Mouse (Mus musculus): Measurements from ENCODE around the gene Otos. TPM values are rescaled to one million over a fixed set of nuclear protein-coding genes. Genes with fewer than 3 reads are reported as not detected.

Otos gene
- polyA plus RNA-seq (2012; rRNA removed) = 0.30 TPM in 1 of 2 replicates, not detected in the other

DNA sequence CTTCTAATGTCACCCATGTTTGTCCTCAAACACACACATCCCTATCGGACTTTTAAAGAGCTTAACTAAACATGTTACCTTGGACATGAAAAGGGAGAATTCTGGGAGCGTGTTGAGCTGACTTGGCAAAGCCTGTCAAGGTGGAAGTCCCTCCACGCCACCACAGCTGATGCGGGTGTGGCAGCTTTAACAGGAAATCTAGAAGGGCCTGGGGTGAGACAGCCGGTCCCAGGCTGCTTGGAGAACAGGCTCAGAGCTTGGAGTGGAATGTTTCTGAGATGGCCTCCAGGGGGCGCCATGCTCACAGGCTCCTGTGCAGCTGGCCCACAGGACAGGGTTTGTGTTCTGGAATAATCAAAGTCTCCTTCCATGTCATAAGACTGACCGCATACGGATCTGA, at the start of gene Otos:
TSS of gene Otos (minus strand) at position 169 of the 400 bp plus-strand sequence.

DNA sequence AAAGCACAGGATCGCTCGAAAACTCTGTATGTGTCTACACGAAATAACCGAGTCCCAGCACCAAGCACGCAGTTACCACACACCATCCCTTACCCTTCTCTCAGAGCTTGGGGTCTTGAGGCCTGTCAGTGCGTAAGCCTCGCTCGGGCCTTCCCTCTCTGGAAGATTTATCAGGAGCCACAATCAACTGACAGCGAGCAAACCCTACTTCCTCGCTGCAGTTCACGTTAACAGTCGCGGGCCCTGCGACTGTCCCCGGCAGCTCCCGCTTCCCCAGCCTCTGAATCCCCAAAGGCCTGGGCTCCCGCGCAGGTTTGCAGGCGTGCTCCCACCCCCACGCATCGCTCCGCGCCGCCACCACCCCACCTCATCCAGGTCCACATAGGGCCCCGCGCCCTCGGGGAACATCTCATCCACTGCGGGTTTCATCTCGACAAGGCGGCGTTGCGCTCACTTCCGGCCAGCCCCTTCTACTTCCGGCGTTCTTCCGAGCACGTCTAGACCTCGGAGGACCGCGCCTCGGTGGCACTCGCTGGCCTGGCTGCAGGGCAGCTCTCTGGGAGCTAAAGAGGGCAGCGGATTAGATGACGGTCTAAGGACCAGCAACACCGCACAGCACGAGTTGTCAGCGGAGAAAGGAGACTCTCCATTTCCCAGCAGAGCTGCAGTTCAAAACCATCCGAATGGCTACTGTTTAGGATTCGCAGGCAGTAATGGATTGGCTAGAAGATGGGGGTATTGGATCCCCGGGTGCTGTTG, 6.9 kb downstream of the Otos start, which contains the start of gene Cops9:
TSS of gene Cops9 (minus strand) at position 472 of the 759 bp plus-strand sequence.

DNA sequence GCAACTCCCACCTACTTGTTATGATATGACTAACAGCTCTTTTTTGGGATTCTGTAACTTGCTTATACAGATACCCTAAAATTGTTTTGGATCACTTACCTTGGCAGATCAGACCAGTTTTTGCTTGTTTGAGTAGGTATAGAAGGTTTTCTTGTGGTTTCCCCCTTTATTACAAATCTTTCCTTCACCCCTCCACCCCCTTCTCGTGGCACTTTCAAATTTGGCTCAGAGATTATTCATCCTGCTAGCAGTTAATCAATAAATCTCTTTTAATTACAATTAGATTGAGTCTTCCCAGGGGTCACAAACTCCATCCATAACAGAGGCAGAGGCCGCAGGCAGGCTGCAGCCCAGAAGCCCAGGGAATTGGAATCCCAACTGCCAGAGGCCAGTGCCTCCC, 31.2 kb downstream of the Otos start, which contains the start of gene Olfr12:
TSS of gene Olfr12 (plus strand) at position 301 of the 400 bp plus-strand sequence.

DNA sequence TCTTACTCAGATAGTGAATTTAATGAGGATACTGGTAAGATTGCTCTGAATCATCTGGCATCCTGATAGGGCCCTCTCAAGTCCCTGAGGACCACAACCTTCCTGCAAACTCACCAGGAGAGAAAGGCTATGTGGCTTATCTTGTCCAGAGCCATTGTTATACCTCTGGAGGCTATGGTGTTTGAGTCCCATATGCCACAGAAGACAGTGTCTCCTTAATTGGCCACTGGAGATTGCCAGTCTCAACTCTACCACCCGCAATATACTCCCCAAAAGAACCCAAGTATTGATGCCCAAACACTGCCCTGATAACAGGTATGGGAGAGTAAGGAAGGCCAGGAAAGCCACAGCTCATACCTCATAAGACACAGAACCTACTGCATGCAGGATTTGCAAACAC, 43.2 kb downstream of the Otos start, which contains the start of gene Olfr1410:
TSS of gene Olfr1410 (plus strand) at position 301 of the 400 bp plus-strand sequence.

Other genes starting within 250 kb of the Otos start
- gene Ndufa10, start 175.0 kb downstream of the Otos start, polyA plus RNA-seq (2012; rRNA removed) = 89.2 and 100.0 TPM in 2 replicates
- not detected in 2 replicates for gene Olfr1416, start 163.7 kb downstream of the Otos start, polyA plus RNA-seq (2012; rRNA removed)
- not detected in 2 replicates for gene Olfr1415, start 152.7 kb downstream of the Otos start, polyA plus RNA-seq (2012; rRNA removed)
- not detected in 2 replicates for gene Olfr1414, start 130.2 kb downstream of the Otos start, polyA plus RNA-seq (2012; rRNA removed)
- not detected in 2 replicates for gene Olfr1413, start 77.5 kb downstream of the Otos start, polyA plus RNA-seq (2012; rRNA removed)
- not detected in 2 replicates for gene Olfr1412, start 63.1 kb downstream of the Otos start, polyA plus RNA-seq (2012; rRNA removed)
- gene Olfr1411, start 54.4 kb downstream of the Otos start, polyA plus RNA-seq (2012; rRNA removed) = not detected in 2 replicates
- gene Olfr1410, start 43.1 kb downstream of the Otos start, polyA plus RNA-seq (2012; rRNA removed) = not detected in 2 replicates
- not detected in 2 replicates for gene Olfr12, start 31.1 kb downstream of the Otos start, polyA plus RNA-seq (2012; rRNA removed)
- gene Cops9, start 6.9 kb downstream of the Otos start, polyA plus RNA-seq (2012; rRNA removed) = 60.3 and 85.8 TPM in 2 replicates
- 23.0 and 29.9 TPM in 2 replicates for gene Gpc1, start 182.8 kb upstream of the Otos start, polyA plus RNA-seq (2012; rRNA removed)

All from colon, adult 2 months (tissue).